Mouse (Mus musculus) liver, embryonic 12.5 days (tissue): Measurements from ENCODE around the gene Atg4a-ps. TPM values are rescaled to one million over a fixed set of nuclear protein-coding genes. Genes with fewer than 3 reads are reported as not detected.

Source experiments
- ATAC-seq: fragments of 200-750 bp; cut with Nextera tagmentation; 2 replicates; pipeline ENCODE4 v1.8.0; 2017; ENCODE audit warnings: moderate number of reproducible peaks, mild to moderate bottlenecking, moderate library complexity
- H3K27ac ChIP-seq: fragments of 300-500 bp; sonication (generic); 2 replicates; pipeline ENCODE4 v1.5.1; 2016; ENCODE audit warnings: mild to moderate bottlenecking
- H3K27me3 ChIP-seq: fragments of 300-500 bp; sonication (generic); replicated peaks from 2 replicates; pipeline ENCODE4 v1.6.1; 2016; ENCODE audit warnings: mild to moderate bottlenecking, moderate library complexity
- H3K36me3 ChIP-seq: fragments of 300-500 bp; sonication (generic); 2 replicates; pipeline ENCODE4 v1.6.1; 2016; ENCODE audit warnings: mild to moderate bottlenecking, moderate library complexity
- H3K4me1 ChIP-seq: fragments of 300-500 bp; sonication (generic); 2 replicates; pipeline ENCODE4 v1.6.1; 2016
- H3K4me2 ChIP-seq: fragments of 300-500 bp; sonication (generic); 2 replicates; pipeline ENCODE4 v1.6.1; 2016; ENCODE audit warnings: mild to moderate bottlenecking, moderate library complexity
- H3K4me3 ChIP-seq: fragments of 300-500 bp; sonication (generic); 2 replicates; pipeline ENCODE4 v1.5.1; 2016; ENCODE audit warnings: mild to moderate bottlenecking, moderate library complexity
- H3K9ac ChIP-seq: fragments of 300-500 bp; sonication (generic); 2 replicates; pipeline ENCODE4 v1.6.1; 2016; ENCODE audit warnings: mild to moderate bottlenecking, moderate library complexity
- H3K9me3 ChIP-seq: fragments of 300-500 bp; sonication (generic); replicated peaks from 2 replicates; pipeline ENCODE4 v1.6.1; 2016; ENCODE audit warnings: mild to moderate bottlenecking, moderate library complexity
- WGBS: fragments of 180-500 bp; shearing (Covaris S2); methylation state at CpG from one replicate; pipeline ENCODE4 v1.1.7; 2016; ENCODE audit not compliant: insufficient replicate concordance; 5-methylcytosine and 5-hydroxymethylcytosine counted together
- microRNA-seq: library from miRNA; unstranded; fragments of <30 nt; microRNA quantifications from one replicate; pipeline ENCODE4, GENCODE M21; 2017
- polyA plus RNA-seq: library from polyadenylated mRNA; unstranded; fragments of >200 nt; fragmentation: Nextera tagmentation; extraction: Ambion mirVana; gene quantifications from 2 replicates; pipeline ENCODE4 v1.2.1, GENCODE M21; 2016

Atg4a-ps gene
- polyA plus RNA-seq, 1 experiment from 2014 or later, result 0.11 TPM

- ATAC-seq, result no peak
- WGBS, result 76% methylated on average over 4 of the region's 4 CpGs
- Histone ChIP-seq H3K27ac (no peak overlapping the region), H3K4me2 (no peak overlapping the region), H3K9ac (no peak overlapping the region), H3K4me3 (no peak overlapping the region), H3K4me1 (no peaks in the 10 kb centered on the region), H3K9me3 (no peaks in the 10 kb centered on the region), H3K27me3 (no peaks in the 10 kb centered on the region), H3K36me3 (no peaks in the 10 kb centered on the region)
These were observed 48.3 kb downstream of the Atg4a-ps start for GRCm38 (mm10) chr3:103597586-103597985.

DNA sequence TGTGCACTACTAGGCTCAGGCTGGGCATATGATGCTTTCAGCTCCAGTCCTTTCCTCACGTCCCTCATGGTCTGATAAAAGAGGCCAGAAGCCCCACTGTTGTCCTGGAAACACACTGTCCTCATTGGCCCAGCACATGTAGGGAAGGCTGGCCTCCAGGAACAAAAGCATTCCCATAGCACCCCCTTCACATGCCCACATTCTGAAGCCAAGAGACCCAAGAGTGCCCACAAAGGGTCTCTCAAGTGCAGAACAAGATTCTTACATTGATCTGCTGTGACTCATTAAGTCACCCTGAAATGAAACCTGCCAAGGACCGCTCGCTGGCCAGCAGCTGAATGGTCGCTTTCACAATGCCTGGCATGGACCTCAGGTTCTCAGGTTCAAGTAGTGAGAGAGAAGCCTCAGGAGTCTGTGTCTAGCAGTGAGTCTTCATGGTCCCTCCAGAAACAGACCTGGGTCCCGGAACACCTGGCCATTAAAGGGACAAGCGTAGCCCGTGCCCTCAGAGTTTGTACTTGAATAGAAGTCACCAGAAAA is 50.5 kb downstream of the Atg4a-ps start:
- 76% methylated on average over 7 of the region's 7 CpGs for WGBS
- no peaks in the 10 kb centered on the region for H3K4me1 ChIP-seq
- no peak overlapping the region for H3K4me3 ChIP-seq
- no peak for ATAC-seq
- no peak overlapping the region for H3K27ac ChIP-seq
- no peaks in the 10 kb centered on the region for H3K9me3 ChIP-seq
- H3K27me3 ChIP-seq, result no peaks in the 10 kb centered on the region
- no peak overlapping the region for H3K9ac ChIP-seq
- no peak overlapping the region for H3K4me2 ChIP-seq
- H3K36me3 ChIP-seq, result no peaks in the 10 kb centered on the region

Small RNAs within 50 kb of the gene (microRNA-seq; reads per million reads assigned to microRNA genes)
- not detected for gene Gm25325

Other genes starting within 250 kb of the Atg4a-ps start
- gene Syt6, start 70.8 kb downstream of the Atg4a-ps start, polyA plus RNA-seq, result 0.14 and 0.19 TPM in 2 replicates
- 3.3 and 3.4 TPM in 2 replicates for gene Olfml3, start 91.9 kb upstream of the Atg4a-ps start, polyA plus RNA-seq
- not detected in 2 replicates for gene Gm10964, start 93.3 kb upstream of the Atg4a-ps start, polyA plus RNA-seq
- gene Hipk1, start 145.5 kb upstream of the Atg4a-ps start, polyA plus RNA-seq, result 17.7 and 18.1 TPM in 2 replicates
- 28.4 and 30.8 TPM in 2 replicates for gene Dclre1b, start 163.4 kb upstream of the Atg4a-ps start, polyA plus RNA-seq
- 18.7 and 19.4 TPM in 2 replicates for gene Ap4b1, start 163.5 kb upstream of the Atg4a-ps start, polyA plus RNA-seq
- 0.56 and 0.60 TPM in 2 replicates for gene Gm43064, start 163.5 kb upstream of the Atg4a-ps start, polyA plus RNA-seq
- 1.6 and 1.7 TPM in 2 replicates for gene Bcl2l15, start 186.5 kb upstream of the Atg4a-ps start, polyA plus RNA-seq
- gene Ptpn22, start 213.7 kb upstream of the Atg4a-ps start, polyA plus RNA-seq, result 2.0 TPM in 2 replicates